Mouse (Mus musculus): Measurements from ENCODE around the gene Apoc3.

DNA sequence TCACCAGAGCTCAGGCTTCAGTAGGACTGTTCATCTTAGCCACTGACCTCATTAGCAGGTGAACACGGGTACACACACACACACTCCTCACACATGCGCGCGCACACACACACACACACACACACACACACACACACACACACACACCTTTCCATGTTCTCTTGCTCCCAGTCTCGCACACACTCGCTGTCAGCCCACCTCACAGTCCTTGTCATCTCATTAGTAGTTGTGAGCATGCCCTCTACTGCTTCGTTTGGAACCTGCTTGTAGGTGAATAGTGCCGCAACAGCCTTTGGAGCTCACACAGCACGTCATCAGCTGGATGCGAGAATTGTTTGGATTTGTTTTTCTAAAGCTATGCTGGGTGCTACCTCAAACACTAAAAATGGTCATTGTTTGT, 46.1 kb downstream of the Apoc3 start:
- TF ChIP-seq POLR2A (IDR thresholded peaks at IDR 0.05; ENCODE audit: low read depth, low read length) = no peak
- no peak for TF ChIP-seq MAX (IDR thresholded peaks at IDR 0.05; ENCODE audit: low read length)
- TF ChIP-seq ZNF384 (IDR thresholded peaks at IDR 0.05; ENCODE audit: low read depth, low read length) = no peak

All from CH12.LX (cell line).